Mouse (Mus musculus) left cerebral cortex, postnatal 14 days (tissue): ENCODE results near the gene Samd8. TPM values are rescaled to one million over a fixed set of nuclear protein-coding genes. Genes with fewer than 3 reads are reported as not detected.

Experiments
- DNase-seq, 2 experiments: peaks; one replicate each; pipeline ENCODE4 v3.0.0; 2021 to 2022; ENCODE audit warnings: low spot score in 2 of 2, mixed read lengths in 1 of 2
- intact Hi-C: fragments of 180-260 bp; cut with DNase I; formaldehyde crosslinking; loops from one replicate; pipeline ENCODE4 v1.15.1; 2025
- total RNA-seq, 2 experiments: library from RNA; stranded (reverse); gene quantifications; 2 replicates each; pipeline ENCODE4 v1.2.3; 2021

The Samd8 gene
- total RNA-seq, 2 experiments from 2014 or later = 89.7 to 97.2 TPM

DNA sequence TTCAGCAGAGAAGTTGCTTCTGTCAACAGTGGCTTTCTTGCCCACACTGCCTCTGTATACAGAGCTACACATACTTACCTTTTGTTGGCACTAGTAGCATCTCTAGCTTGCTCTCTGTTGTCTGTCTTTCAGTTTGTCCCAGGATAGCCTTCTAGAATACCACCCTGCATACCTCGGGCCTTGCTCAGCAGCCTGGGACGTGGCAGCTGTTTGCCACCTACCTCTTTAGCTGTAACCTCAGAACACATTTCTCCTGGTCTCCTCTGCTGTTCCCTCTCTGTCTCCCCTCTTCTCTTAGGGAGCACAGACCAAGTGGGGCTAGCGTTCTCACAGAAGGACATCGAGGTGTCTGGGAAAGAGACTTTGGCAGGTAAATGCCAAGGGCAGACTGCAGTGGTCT, 7.9 kb upstream of the Samd8 start:
- no peak for DNase-seq

GRCm38 (mm10) chr14:21744169-21744568, 6.2 kb upstream of the Samd8 start:
- intact Hi-C loops = loop anchor here (5.0 to 10.0 kb wide), 5 partner anchors 67 to 622 kb away; no protein-coding TSS in a partner anchor
- no peak for DNase-seq

More for the DNA sequence above, 7.9 kb upstream of the Samd8 start:
- intact Hi-C loops = loop anchor here (5.0 to 10.0 kb wide), 5 partner anchors 65 to 620 kb away; no protein-coding TSS in a partner anchor

GRCm38 (mm10) chr14:21745149-21745548, 5.2 kb upstream of the Samd8 start:
- no peak for DNase-seq
- intact Hi-C loops = loop anchor here (10.0 kb wide), 1 partner anchor 490 kb away; no protein-coding TSS in a partner anchor

DNA sequence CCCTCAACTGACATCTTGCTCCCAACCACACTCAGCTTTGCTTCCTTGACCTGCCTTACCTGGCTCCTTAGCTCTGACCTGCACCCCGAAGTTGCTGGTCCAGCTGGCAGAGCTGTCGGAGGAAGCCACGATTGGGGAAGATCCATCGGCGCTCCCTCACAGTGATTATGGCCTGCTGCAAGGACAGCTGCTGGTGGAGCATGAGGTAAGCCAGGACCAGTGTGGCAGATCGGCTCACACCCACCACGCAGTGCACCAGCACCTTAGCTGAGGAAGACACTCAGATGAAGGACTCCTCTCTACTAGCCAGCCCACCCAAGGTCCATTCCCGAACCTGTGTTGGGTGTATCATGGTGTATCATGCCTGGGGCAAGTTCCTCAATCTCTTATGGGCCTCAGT, 4.1 kb upstream of the Samd8 start:
- intact Hi-C loops = loop anchor here (10.0 kb wide), 1 partner anchor 491 kb away; no protein-coding TSS in a partner anchor
- no peak for DNase-seq

DNA sequence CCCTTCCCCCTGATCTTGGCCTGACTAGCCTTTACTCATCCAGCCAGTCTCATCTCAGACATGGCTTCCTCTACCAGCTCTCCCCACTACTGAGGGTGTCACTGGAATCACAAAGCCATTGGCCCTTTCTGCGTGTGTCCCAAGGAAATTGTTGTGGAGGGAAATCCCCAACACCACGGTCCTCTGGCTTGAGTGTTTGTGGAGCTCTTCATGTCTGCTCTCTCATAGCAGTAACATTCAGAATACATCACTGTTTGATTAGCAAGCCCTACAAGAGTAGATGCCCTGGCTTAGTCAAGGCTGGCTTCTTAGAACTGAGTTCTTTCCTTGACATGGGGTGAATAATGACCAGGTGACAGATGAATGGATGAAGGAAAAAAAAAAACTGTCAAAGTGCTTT, 3.5 kb upstream of the Samd8 start:
- intact Hi-C loops = loop anchor here (10.0 kb wide), 1 partner anchor 492 kb away; no protein-coding TSS in a partner anchor

GRCm38 (mm10) chr14:21747436-21748141, 2.7 kb upstream of the Samd8 start:
- no peak for DNase-seq
- intact Hi-C loops = loop anchor here (10.0 kb wide), 1 partner anchor 493 kb away; no protein-coding TSS in a partner anchor

More for the DNA sequence above, 3.5 kb upstream of the Samd8 start:
- no peak for DNase-seq

DNA sequence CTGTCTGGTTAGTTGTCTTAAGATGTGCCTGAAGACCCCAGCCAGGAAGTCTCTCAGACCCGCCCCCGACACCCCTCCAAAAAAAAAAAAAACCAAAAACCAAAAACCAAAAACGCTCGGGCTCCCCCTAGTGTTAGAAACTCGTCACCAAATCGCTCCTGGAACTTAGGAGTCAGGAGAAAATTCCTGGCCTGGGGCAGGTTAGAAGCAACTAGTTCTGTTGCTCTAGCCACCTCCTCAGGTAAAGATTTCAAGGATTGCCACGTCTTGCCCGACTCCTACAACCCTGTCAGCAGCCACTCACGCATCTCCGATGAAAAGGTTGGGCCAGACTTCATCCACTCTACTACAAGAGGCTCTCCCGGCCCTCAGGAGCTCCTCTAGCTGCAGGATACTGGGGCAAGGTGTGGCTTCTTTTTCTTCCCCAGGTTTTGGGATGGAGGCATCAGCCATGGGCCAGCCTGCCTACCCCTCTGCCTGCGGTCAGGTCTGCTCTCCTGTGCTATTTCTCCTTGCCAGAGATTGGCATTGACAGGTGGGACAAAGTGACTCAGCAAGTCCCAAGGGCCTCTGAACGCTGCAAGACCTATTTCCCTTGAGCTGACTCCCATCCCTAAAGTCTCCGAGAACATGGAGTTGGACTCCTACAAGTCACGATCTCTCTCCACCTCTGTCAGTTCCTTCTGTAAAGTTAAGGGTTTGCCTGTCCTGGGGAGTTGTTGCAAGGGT, 2.0 kb upstream of the Samd8 start:
- intact Hi-C loops = loop anchor here (10.0 kb wide), 1 partner anchor 494 kb away; no protein-coding TSS in a partner anchor
- DNase-seq = peak in 1 of 2 experiments; percentile 74

GRCm38 (mm10) chr14:21750881-21751542, 681 bp downstream of the Samd8 start, which contains the start of gene Dusp13:
TSS of gene Dusp13 (minus strand) at chr14:21751181.
- intact Hi-C loops = loop anchor here (5.0 kb wide), 2 partner anchors 81 to 96 kb away; partner anchors contain the start of gene Comtd1
- DNase-seq = peak; percentile 73

GRCm38 (mm10) chr14:21752411-21752810, 2.1 kb downstream of the Samd8 start:
- intact Hi-C loops = loop anchor here (5.0 kb wide), 2 partner anchors 80 to 95 kb away; partner anchors contain the start of gene Comtd1
- DNase-seq = no peak

- intact Hi-C loops = loop anchor here (5.0 kb wide), 2 partner anchors 79 to 94 kb away; partner anchors contain the start of gene Comtd1
- DNase-seq = no peak
Observed at GRCm38 (mm10) chr14:21753367-21753766, 3.0 kb downstream of the Samd8 start.

DNA sequence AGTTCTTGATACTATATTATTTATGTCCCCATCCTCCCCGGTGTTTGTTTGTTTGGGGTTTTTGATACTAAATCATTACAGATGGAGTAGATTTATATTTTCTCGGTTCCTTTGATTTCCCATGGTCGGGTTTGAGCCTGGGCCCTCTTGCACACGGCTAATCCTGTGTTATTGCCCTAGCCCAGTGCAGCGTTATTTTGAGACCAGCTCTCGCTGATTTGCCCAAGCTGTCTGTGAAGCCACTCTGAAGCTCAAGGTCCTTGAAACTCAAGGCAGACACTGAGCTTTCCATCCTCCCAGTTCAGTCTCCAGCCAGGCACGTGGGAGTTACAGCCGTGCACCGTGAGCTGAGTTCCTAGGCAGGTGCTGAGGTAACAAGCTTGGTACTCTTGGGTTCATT, 11.2 kb downstream of the Samd8 start:
- intact Hi-C loops = no loop called here
- no peak for DNase-seq

DNA sequence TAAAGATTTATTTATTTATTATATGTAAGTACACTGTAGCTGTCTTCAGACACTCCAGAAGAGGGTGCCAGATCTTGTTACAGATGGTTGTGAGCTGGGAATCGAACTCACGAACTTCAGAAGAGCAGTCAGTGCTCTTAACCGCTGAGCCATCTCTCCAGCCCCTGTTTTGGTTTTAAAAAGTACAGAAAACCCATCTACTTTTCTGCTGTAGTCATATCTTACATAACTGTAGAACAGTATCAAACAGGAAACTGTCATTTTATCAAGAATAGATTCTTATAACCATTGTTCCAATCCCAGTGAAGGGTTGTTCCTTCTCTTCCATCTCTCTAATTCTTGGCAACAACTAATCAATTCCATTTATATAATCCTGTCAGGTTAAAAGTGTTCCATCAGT, 13.4 kb downstream of the Samd8 start:
- no peak for DNase-seq
- intact Hi-C loops = no loop called here

DNA sequence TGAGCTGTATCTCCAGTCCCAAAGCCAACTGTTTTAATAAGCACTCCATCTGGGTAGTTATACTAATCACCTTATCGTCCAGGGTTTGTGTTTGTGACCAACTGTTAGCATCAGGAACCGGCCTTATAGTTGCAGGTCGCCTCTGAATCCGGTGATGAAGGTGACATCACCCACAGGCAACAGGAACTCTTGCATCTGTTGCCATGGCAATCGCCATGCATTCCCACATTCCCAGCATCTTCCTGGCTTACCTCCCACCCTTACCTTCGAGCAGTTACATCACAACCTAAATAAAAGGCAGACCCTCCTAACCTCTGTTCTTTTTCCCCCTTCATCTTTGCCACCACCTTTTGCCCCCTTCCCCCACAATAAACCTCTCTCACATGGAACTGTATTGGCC, 14.3 kb downstream of the Samd8 start:
- intact Hi-C loops = no loop called here
- no peak for DNase-seq

- no peak for DNase-seq
- intact Hi-C loops = no loop called here
Observed at GRCm38 (mm10) chr14:21765754-21766397, 15.5 kb downstream of the Samd8 start.

DNA sequence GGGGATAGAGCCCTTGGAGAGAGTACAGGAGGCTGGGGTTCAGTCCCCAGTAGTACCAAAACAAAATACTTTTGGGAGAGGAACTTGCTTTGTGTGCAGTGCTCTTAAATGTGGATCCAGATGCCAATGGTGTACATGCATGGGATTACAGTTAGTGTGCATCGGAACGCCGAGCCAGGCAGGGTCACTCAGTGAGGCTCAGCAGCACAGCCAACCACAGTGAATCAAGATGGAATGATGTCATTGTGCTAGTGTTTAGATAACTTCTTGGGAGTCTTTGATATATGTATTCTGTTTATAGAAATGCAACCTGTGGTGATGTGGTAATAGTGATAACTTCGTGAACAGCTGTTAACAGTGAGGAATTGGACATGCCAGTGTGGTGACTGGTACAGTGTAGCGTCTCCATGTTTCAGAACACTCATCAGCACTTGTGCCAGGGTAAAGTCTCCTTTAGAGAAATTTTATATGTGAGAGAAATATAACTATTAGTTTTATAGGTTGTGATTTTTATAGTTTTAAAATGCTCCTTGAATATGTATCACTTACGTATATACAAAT, 16.1 kb downstream of the Samd8 start:
- intact Hi-C loops = no loop called here
- no peak for DNase-seq

DNA sequence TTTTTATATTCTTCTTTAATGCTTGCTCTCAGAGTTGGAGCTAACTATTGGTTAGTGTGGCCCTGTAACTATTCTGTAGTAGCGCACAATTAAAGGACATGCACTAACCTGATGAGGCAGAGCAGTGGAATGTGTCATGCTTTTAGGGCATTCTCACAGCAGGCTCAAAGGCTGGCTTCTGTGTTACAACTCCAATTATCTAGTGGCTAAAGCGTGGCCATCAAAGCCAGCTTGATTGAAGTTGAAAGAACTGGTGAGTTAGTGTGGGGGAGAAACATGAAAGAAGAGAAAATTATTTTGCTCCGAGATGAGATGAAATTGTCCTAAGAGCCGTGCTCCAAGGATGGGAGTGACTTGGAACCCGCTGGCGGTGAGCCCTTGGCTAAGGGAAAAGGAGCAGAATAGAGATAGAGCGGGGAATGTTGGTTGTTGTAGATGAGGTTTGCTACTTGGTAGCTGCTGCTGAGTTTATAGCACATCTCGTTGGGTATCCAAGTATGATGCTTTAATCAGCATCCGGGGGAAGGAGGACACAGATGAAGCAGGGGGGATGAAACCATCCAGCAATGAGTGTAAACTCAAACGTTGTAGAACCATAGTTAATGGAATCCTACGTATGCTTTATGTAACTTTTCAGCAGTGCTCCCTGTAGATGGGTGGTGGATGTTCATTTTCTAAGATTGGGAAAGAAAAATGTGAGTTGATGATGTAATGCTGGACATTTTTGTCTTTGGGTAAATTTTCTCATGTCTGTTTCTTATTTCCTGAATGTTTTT, 22.4 kb downstream of the Samd8 start:
- intact Hi-C loops = no loop called here
- DNase-seq = no peak

GRCm38 (mm10) chr14:21773946-21774345, 23.6 kb downstream of the Samd8 start:
- intact Hi-C loops = no loop called here
- DNase-seq = no peak

DNA sequence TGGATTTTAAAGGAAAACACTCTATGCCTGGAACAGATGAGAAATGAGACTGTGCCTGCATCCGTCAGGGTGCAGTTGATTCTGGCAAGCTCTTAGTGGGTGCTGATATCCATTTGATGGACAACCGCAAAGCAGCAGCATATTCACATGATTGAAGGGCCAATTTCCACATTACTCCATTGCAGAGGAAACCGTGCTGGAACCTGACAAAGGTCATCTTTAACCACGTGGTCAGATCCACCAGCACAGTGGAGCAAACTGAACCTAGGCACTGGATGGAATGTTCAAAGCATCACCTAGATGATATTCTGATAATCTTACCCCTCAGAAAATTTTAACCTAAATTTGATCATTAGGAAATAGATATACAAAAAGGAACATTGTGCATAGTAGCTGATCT, 25.9 kb downstream of the Samd8 start:
- no peak for DNase-seq
- intact Hi-C loops = no loop called here
